Mouse (Mus musculus) neural tube, embryonic 12.5 days (tissue): Measurements from ENCODE around the gene Grap. TPM values are rescaled to one million over a fixed set of nuclear protein-coding genes. Genes with fewer than 3 reads are reported as not detected.
"Not testable (repeated sequence)": the region's sequence is repeated elsewhere in the genome, so short reads cannot be mapped to it uniquely, and the experiment has no call there.

ENCODE experiments used
- ATAC-seq: fragments of 200-750 bp; cut with Nextera tagmentation; 2 replicates; pipeline ENCODE4 v1.8.0; 2017; ENCODE audit warnings: low read depth, mild to moderate bottlenecking, moderate TSS enrichment, moderate library complexity; ENCODE audit not compliant: low FRiP score
- H3K27ac ChIP-seq: fragments of 300-500 bp; sonication (generic); 2 replicates; pipeline ENCODE4 v1.5.1; 2016
- H3K27me3 ChIP-seq: fragments of 300-500 bp; sonication (generic); replicated peaks from 2 replicates; pipeline ENCODE4 v1.6.1; 2016; ENCODE audit warnings: mild to moderate bottlenecking
- H3K36me3 ChIP-seq: fragments of 300-500 bp; sonication (generic); 2 replicates; pipeline ENCODE4 v1.6.1; 2016; ENCODE audit warnings: mild to moderate bottlenecking
- H3K4me1 ChIP-seq: fragments of 300-500 bp; sonication (generic); 2 replicates; pipeline ENCODE4 v1.6.1; 2016
- H3K4me2 ChIP-seq: fragments of 300-500 bp; sonication (generic); replicated peaks from 2 replicates; pipeline ENCODE4 v1.6.1; 2016; ENCODE audit warnings: mild to moderate bottlenecking
- H3K4me3 ChIP-seq: fragments of 300-500 bp; sonication (generic); 2 replicates; pipeline ENCODE4 v1.5.1; 2016
- H3K9ac ChIP-seq: fragments of 300-500 bp; sonication (generic); 2 replicates; pipeline ENCODE4 v1.6.1; 2016; ENCODE audit warnings: mild to moderate bottlenecking
- H3K9me3 ChIP-seq: fragments of 300-500 bp; sonication (generic); 2 replicates; pipeline ENCODE4 v1.6.1; 2016; ENCODE audit warnings: mild to moderate bottlenecking
- WGBS: fragments of 180-500 bp; shearing (Covaris S2); methylation state at CpG from one replicate; pipeline ENCODE4 v1.1.7; 2016; 5-methylcytosine and 5-hydroxymethylcytosine counted together
- polyA plus RNA-seq: library from polyadenylated mRNA; unstranded; fragments of >200 nt; fragmentation: Nextera tagmentation; extraction: Ambion mirVana; gene quantifications from 2 replicates; pipeline ENCODE4 v1.2.1, GENCODE M21; 2016

Grap gene
- polyA plus RNA-seq, 1 experiment from 2014 or later, result 10.1 TPM

- Histone ChIP-seq H3K9me3 (no peaks in the 10 kb centered on the region), H3K27ac (no peak overlapping the region), H3K4me3 (peak overlapping the region; percentile 33), H3K4me1 (peaks cover 11% of the 10 kb centered on the region), H3K4me2 (peak overlapping the region; percentile 82), H3K27me3 (no peaks in the 10 kb centered on the region), H3K36me3 (no peaks in the 10 kb centered on the region), H3K9ac (peak overlapping the region; percentile 13)
- peak; percentile 65 for ATAC-seq
- WGBS, result under 1% methylated on average over 17 of the region's 17 CpGs
Measured at GRCm38 (mm10) chr11:61619791-61620241, 33.2 kb upstream of the Grap start.

- Histone ChIP-seq H3K36me3 (no peaks in the 10 kb centered on the region), H3K9me3 (no peaks in the 10 kb centered on the region), H3K4me2 (peak overlapping the region; percentile 82), H3K27me3 (no peaks in the 10 kb centered on the region), H3K4me1 (peaks cover 11% of the 10 kb centered on the region), H3K27ac (no peak overlapping the region), H3K4me3 (peak overlapping the region; percentile 33), H3K9ac (peak overlapping the region; percentile 13)
- WGBS, result under 1% methylated on average over 17 of the region's 17 CpGs
- peak; percentile 81 for ATAC-seq
Measured at GRCm38 (mm10) chr11:61620254-61620670, 32.8 kb upstream of the Grap start.

- H3K36me3 ChIP-seq, result no peaks in the 10 kb centered on the region
- peak overlapping the region; percentile 82 for H3K4me2 ChIP-seq
- no peak for ATAC-seq
- no peak overlapping the region for H3K9ac ChIP-seq
- H3K27me3 ChIP-seq, result no peaks in the 10 kb centered on the region
- H3K27ac ChIP-seq, result no peak overlapping the region
- peaks cover 8% of the 10 kb centered on the region for H3K4me1 ChIP-seq
- H3K9me3 ChIP-seq, result no peaks in the 10 kb centered on the region
- 69% methylated on average over 8 of the region's 8 CpGs for WGBS
- H3K4me3 ChIP-seq, result 0 out of 2 replicates have a peak overlapping the region, but pooled peaks have one; percentile 33
Measured at GRCm38 (mm10) chr11:61620762-61621161, 32.3 kb upstream of the Grap start.

GRCm38 (mm10) chr11:61625136-61625535 lies 27.9 kb upstream of the Grap start:
- 82% methylated on average over 7 of the region's 7 CpGs for WGBS
- peaks cover 3% of the 10 kb centered on the region; the same call in 1 of the 2 replicates for H3K4me1 ChIP-seq
- H3K4me2 ChIP-seq, result no peak overlapping the region
- H3K9me3 ChIP-seq, result no peaks in the 10 kb centered on the region
- no peak overlapping the region for H3K27ac ChIP-seq
- H3K4me3 ChIP-seq, result no peak overlapping the region
- no peaks in the 10 kb centered on the region for H3K27me3 ChIP-seq
- H3K36me3 ChIP-seq, result no peaks in the 10 kb centered on the region
- no peak for ATAC-seq
- no peak overlapping the region for H3K9ac ChIP-seq

GRCm38 (mm10) chr11:61626509-61626908 lies 26.6 kb upstream of the Grap start:
- H3K9me3 ChIP-seq, result no peaks in the 10 kb centered on the region
- no peak overlapping the region for H3K4me2 ChIP-seq
- ATAC-seq, result no peak
- no peak overlapping the region for H3K27ac ChIP-seq
- no peaks in the 10 kb centered on the region for H3K36me3 ChIP-seq
- no peaks in the 10 kb centered on the region for H3K27me3 ChIP-seq
- WGBS, result 92% methylated on average over 1 of the region's 1 CpGs
- no peak overlapping the region for H3K9ac ChIP-seq
- H3K4me1 ChIP-seq, result no peaks in the 10 kb centered on the region
- no peak overlapping the region for H3K4me3 ChIP-seq

- WGBS, result 66% methylated on average over 3 of the region's 3 CpGs
- no peaks in the 10 kb centered on the region for H3K27me3 ChIP-seq
- no peaks in the 10 kb centered on the region for H3K36me3 ChIP-seq
- no peak overlapping the region for H3K9ac ChIP-seq
- H3K4me1 ChIP-seq, result no peaks in the 10 kb centered on the region
- H3K4me2 ChIP-seq, result no peak overlapping the region
- H3K4me3 ChIP-seq, result no peak overlapping the region
- no peak overlapping the region for H3K27ac ChIP-seq
- no peak for ATAC-seq
- H3K9me3 ChIP-seq, result no peaks in the 10 kb centered on the region
Measured at GRCm38 (mm10) chr11:61629621-61630020, 23.4 kb upstream of the Grap start.

- H3K36me3 ChIP-seq, H3K27me3 ChIP-seq, H3K9me3 ChIP-seq, ATAC-seq, H3K4me1 ChIP-seq, H3K4me2 ChIP-seq, H3K4me3 ChIP-seq, H3K27ac ChIP-seq, H3K9ac ChIP-seq: not testable (repeated sequence)
- 95% methylated on average over 3 of the region's 4 CpGs for WGBS
Measured at GRCm38 (mm10) chr11:61636309-61636708, 16.8 kb upstream of the Grap start.

GRCm38 (mm10) chr11:61637413-61637812 lies 15.7 kb upstream of the Grap start:
- H3K36me3 ChIP-seq, result no peaks in the 10 kb centered on the region
- H3K4me3 ChIP-seq, result no peak overlapping the region

GRCm38 (mm10) chr11:61637856-61638255 lies 15.2 kb upstream of the Grap start:
- no peak for ATAC-seq

More at GRCm38 (mm10) chr11:61637413-61637812, 15.7 kb upstream of the Grap start:
- H3K4me2 ChIP-seq, result no peak overlapping the region
- no peak overlapping the region for H3K9ac ChIP-seq
- 50% methylated on average over 1 of the region's 1 CpGs for WGBS
- no peak overlapping the region for H3K27ac ChIP-seq
- no peaks in the 10 kb centered on the region for H3K4me1 ChIP-seq
- H3K9me3 ChIP-seq, result no peaks in the 10 kb centered on the region
- no peak for ATAC-seq
- H3K27me3 ChIP-seq, result no peaks in the 10 kb centered on the region

GRCm38 (mm10) chr11:61638764-61639536 lies 14.1 kb upstream of the Grap start:
- WGBS, result 76% methylated on average over 12 of the region's 12 CpGs
- Histone ChIP-seq H3K27me3 (no peaks in the 10 kb centered on the region), H3K9me3 (no peaks in the 10 kb centered on the region), H3K36me3 (no peaks in the 10 kb centered on the region), H3K9ac (no peak overlapping the region), H3K27ac (no peak overlapping the region), H3K4me3 (no peak overlapping the region), H3K4me2 (no peak overlapping the region), H3K4me1 (no peaks in the 10 kb centered on the region)
- no peak for ATAC-seq

More at GRCm38 (mm10) chr11:61637856-61638255, 15.2 kb upstream of the Grap start:
- Histone ChIP-seq H3K9ac (no peak overlapping the region), H3K4me3 (no peak overlapping the region), H3K9me3 (no peaks in the 10 kb centered on the region), H3K36me3 (no peaks in the 10 kb centered on the region), H3K4me2 (no peak overlapping the region), H3K27me3 (no peaks in the 10 kb centered on the region), H3K27ac (no peak overlapping the region), H3K4me1 (no peaks in the 10 kb centered on the region)
- WGBS, result 94% methylated on average over 3 of the region's 3 CpGs

- no peaks in the 10 kb centered on the region for H3K4me1 ChIP-seq
- no peak overlapping the region for H3K9ac ChIP-seq
- ATAC-seq, result no peak
- no peak overlapping the region for H3K4me2 ChIP-seq
- no peaks in the 10 kb centered on the region for H3K27me3 ChIP-seq
- H3K27ac ChIP-seq, result no peak overlapping the region
- no peaks in the 10 kb centered on the region for H3K9me3 ChIP-seq
- no peak overlapping the region for H3K4me3 ChIP-seq
- H3K36me3 ChIP-seq, result no peaks in the 10 kb centered on the region
- WGBS, result 94% methylated on average over 6 of the region's 6 CpGs
Measured at GRCm38 (mm10) chr11:61639601-61640177, 13.4 kb upstream of the Grap start.

GRCm38 (mm10) chr11:61640585-61640984 lies 12.5 kb upstream of the Grap start:
- not testable (repeated sequence) for H3K4me1 ChIP-seq, H3K4me2 ChIP-seq, H3K9ac ChIP-seq, H3K9me3 ChIP-seq, H3K36me3 ChIP-seq, H3K4me3 ChIP-seq, ATAC-seq, H3K27me3 ChIP-seq, H3K27ac ChIP-seq
- WGBS, result 81% methylated on average over 9 of the region's 9 CpGs
